Mouse (Mus musculus) cerebellum, adult 9-11 months (tissue): ENCODE measurements around the gene Gm6034.
"Not testable (repeated sequence)": the region's sequence is repeated elsewhere in the genome, so short reads cannot be mapped to it uniquely, and the experiment has no call there.

Experiments
- DNase-seq: peaks from one replicate; pipeline ENCODE4 v3.0.0; 2022

Gm6034 gene

DNA sequence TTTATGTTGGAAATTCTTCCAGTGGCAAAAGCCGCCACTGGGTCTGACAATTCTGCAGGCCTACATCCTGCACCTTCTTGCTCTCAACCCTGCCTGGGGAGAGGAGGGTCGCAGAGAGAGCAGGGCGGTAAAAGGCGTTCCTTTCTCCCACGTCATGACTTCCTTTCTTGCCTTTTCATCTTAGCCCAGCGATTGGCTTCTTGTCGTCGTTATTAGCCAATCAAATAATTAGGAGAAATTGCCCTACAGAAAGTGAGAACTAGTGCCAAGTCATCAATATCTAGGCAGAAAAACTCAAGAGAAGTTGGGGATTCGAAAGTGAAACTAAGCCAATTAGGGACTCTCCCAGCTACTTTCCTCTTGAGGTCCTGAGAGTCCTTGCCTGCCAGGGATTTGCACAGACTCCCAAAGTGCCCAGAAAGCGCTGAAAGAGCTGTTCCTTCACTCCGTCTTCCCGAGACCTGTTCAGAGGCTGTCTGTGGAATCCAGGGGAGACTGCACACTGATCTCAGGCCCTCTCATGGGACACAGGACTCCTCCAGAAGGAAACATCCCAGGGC, at the start of gene Gm6034, which contains the start of gene H2-T22:
Gene Gm6034, plus strand, starts transcription at position 352 of the 560 bp plus-strand sequence.
Gene H2-T22, minus strand, starts transcription at position 138 of the 560 bp plus-strand sequence.
- peak; percentile 81 for DNase-seq

DNA sequence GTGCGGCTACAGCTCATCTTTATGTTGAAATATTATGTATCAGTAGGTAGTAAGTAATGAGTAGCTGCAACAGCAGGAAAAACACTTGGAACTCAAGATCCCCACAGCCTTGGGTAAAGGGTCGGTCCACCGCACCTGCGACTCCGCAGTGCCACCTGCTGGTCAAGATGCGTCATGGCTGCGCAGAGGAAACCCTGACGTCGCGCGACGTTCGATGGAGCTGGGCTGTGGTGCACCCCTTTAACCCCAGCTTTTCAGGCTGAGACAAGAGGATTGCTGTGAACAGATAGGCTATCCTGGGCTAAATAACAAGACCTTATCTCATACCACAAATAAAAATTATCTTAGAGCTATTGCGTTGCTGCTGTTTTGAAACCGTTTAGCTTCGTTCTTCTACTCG, 49.1 kb upstream of the Gm6034 start:
- DNase-seq = peak; percentile 79

DNA sequence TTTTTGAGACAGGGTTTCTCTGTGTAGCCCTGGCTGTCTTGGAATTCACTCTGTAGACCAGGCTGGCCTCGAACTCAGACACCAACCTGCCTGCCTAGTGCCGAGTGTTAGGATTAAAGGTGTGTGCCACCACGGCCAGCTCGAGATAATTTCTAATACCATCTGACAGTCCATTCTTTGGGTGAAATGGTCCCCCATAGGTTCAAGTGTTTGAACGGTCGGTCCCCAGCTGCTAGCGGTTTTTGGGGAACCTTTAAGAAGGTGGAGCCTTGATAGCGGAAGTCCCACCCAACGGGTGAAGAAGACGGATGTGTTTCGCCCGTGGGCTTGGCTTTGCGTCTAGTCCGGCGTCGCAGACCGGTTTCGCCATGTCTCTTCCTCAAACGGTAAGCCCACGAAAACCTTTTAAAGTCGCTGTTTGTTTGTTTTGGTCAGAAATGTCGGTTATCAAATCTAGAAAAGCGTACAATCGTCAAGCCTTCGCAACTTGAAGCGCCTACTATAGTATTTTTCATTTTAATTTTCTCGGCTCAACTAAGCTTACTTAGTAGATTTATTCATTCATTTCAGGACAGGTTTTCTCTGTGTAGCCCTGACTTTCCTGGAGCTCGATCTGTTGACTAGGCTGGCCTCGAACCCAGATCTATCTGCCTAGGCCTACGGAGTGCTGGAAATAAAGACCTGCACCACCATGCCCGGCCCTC, 48.4 kb upstream of the Gm6034 start:
- DNase-seq = peak; percentile 85

DNA sequence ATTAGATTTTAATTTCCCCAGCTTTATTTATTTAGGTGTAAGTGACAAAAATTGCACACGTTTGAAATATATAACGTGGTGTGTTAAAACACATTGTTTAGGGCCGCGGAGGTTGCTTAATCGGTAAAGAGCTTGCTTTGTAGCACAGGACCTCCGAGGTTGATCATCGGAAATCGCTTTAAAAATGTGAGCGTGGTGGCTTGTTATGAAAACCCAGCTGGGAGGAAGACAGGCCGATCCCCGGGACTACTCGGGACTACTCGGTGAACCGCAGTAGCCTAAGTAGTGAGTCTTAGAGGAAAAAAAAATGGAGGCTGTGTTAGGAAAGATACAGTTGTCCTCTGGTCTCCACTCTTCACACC, 47.9 kb upstream of the Gm6034 start:
- no peak for DNase-seq

DNA sequence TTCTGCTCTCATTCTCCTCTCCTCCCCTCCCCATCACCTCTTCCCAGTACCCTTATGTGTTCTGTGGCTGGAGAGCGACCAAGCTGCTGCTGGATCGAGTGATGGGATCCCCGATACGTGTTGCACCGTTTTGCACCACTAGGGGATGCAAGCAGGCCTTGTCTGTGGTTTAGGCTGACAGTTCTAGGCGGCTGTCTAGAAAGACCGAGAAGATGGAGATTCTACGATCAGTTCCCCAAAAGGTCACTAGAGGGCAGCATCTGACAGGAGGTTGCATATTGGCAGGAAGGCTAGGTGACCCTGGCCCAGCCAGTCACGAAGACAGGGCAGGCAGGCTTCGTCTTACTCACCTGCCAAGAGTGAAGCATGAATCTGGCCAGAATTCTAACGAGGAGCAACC, 45.8 kb upstream of the Gm6034 start:
- peak; percentile 94 for DNase-seq

DNA sequence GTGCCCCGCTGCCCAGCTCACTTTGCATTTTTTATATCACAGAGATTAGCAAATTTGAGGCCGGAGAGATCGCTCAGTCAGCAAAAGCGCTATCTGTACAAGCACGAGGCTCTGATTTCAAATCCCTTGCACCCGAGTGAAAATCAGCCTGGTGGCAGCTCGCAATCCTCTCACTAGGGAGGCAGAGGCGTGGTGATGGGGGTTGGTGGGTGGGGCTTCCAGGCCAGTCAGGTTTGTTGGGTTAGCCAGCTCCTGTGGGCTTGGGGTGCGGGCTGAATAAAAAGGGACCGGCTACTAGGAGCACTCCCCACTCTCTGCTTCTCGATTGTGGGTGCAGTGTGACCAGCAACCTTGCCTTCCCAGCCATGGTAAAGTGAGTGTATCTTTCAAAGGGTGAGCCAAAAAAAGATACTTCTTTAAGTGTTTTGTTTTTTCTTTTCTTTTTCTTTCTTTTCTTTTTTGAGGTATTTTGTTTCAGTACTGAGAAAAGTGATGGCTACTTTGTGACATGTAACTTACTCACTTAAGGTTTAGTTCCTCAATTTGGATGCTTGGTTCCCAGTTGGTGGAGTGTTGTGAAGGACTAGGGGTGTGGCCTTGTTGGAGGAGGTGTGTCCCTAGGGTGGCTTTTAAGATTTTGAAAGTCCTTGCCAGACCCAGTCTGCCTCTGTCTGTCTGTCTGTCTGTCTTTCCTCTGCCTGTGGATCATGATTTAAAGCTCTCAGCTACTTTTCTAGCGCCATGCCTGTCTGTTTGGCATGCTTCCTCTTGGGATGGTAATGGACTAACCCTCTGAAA, 44.8 kb upstream of the Gm6034 start:
- DNase-seq = no peak

DNA sequence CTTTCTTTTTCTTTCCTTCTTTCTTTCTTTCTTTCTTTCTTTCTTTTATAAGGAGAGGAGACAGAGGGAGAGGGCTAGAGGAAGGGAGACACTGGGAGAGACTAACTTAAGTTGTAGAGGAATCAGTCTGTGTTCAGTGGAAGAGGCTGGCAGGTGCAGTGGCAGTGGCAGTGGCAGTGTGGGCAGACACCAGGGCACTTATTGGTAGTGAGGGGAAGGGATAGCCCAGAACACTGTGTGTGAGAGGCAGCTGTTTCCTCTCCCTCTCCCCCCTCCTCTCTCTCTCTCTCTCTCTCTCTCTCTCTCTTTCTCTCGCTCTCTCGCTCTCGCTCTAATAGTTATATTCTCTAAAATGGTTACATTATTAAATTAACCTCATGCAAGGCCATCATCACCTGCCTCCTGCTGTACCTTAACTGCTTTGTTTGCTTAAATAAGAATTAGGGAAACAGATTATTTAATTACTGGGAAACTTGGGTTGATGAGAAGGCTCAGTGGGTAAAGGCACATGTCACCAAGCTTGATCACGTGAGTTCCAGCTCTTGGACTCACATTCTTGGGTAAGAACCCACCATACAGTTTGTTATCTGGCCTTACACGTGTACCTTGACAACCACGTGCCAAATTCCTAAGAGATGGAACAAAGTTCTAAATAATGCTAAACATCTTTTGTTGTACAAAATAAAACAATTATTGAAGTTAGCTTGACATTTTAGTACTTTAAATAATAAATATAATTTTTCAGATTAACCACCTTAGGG, 44.0 kb upstream of the Gm6034 start:
- DNase-seq = no peak

DNA sequence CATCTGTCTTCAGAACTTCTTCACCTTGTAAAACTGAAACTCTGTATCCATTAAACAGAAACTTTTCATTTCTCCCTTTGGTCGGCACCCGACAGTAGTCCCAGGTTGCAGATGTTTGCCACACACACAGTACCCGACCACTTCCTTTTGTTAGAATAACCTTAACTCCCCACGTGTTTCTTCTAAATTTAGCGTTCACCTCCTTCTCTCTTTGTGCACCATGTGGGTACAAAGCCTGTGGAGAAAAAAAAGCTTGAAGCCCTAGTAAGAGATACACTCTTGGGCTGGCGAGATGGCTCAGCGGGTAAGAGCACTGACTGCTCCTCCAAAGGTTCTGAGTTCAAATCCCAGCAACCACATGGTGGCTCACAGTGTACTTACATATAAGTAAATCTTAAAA, 43.4 kb upstream of the Gm6034 start:
- DNase-seq = no peak

DNA sequence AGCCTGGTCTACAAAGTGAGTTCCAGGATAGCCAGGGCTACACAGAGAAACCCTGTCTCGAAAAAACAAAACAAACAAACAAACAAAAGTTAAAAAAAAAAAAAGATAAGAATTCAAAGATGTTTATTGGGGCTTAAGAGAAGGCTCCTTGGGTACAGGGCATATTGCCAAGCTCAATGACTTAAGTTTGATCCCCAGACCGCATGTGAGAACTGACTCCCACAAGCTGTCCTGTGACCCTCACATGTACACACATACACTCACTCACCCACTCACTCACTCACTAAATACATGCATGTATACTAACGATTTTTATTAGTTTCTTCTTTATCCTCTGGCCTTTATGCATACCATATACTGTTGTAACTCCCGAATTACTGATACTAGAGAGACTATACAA, 42.4 kb upstream of the Gm6034 start:
- no peak for DNase-seq

DNA sequence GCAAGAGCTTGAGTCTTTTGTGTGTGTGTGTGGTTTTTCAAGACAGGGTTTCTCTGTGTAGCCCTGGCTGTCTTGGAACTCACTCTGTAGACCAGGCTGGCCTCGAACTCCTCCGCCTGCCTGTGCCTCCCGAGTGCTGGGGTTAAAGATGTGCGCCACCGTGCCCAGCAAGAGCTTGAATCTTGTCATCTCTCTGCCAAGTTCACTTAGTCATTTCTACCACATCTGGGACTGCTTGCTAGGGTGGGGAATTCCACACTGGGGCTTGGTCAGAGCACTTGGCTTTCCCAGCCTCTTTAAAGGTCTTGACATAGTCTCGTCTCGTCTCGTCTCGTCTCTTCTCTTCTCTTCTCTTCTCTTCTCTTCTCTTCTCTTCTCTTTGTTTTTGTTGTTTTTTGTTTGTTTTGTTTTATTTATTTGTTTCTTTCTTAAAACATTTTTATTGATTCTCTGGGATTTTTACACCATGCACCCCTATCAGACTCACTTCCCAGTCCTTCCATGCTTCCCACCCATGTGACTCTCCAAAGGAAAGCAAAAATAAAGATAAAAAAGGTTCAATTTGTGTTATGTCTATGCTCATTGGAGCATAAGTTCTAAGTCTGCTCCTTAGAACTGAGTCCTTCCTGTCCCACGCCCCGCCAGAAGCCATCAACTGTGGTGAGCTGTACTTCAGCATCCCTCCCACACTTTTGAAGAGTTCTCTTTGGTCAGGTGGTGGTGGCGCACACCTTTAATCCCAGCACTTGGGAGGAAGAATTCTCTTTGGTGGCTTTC, 41.5 kb upstream of the Gm6034 start:
- no peak for DNase-seq

DNA sequence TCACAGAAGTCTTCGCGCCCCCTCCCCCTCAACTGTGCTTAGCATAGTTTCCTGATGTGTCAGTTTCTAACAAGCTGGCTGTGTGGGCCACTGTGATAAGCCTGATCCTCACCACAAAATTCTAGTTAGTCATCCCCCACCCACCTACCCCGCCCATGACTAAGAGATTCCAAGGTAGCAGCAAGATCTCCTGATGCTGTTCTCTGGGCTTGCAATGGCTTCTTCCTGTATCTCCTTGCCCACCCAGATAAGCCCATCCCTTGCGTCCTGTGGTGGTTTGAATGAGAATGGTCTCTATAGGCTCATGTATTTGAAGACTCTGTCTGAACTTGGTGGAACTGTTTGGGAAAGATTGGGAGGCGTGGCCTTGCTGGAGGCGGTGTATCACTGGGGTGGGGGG, 40.8 kb upstream of the Gm6034 start:
- no peak for DNase-seq

DNA sequence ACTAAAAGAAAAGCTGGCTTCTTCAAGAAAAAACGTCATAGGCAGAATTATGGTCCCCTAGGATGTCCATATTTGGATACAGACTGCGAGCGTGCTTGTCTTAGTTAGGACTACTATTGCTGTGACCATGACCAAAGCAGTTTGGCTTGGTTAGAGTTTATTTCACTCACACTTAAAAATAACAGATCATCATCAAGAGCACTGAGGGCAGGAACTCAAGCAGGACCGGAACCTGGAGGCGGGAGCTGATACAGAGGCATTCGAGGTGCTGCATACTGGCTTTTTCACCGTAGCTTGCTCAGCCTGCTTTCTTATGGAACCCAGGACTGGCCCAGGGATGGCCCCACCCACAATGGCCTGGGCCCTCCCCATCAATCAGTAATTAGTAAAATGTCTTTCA, 39.4 kb upstream of the Gm6034 start:
- no peak for DNase-seq

DNA sequence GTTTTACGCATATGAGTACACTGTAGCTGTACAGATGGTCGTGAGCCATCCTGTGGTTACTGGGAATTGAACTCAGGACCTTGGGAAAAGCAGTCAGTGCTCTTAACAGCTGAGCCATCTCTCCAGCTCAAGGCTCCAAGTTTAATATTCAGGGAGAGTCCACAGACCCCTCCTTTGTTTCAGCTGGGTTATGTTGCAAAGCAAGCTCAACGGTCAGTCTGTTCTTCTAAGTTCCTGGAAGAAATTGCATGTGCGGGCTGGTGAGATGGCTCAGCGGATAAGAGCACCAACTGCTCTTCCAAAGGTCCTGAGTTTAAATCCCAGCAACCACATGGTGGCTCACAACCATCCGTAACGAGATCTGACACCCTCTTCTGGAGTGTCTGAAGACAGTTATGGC, 38.4 kb upstream of the Gm6034 start:
- not testable (repeated sequence) for DNase-seq

DNA sequence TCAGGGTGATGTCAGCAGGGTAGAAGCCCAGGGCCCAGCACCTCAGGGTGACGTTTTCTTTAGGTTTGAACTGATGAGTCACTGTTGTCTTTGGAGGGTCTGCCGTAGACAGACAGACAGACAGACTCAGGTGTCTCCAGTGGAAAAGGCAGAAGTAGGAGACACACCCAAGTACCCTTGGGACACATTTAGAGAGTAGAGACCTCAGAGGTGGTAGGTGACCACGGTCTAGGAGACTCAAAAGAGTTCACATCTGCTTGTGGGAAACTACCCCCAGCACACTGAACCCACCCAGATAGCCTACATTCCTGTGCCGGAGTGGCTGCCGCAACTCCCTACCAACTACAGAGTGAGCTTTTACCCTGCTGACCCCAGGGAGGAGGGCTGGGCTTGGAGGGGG, 27.8 kb upstream of the Gm6034 start:
- DNase-seq = no peak

DNA sequence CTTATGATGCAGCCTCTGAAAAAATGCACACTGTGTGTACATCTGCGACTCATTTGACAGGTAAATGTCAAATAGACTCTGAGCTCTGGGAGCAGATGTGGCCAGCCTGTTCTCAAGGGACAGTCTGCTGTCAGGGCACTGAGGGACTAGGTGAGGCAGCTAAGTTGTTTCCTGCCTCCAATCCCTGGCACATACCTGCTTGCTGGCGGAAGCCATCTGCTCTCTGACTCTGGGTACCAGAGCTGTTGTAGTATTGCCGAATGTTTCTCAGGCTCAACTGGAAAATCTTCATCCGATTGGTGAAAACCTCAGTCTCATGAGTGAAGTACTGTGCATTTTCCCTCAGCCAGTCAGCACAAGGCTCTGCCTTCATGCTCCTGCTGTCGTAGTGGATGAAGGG, 25.7 kb upstream of the Gm6034 start:
- DNase-seq = peak; percentile 42

DNA sequence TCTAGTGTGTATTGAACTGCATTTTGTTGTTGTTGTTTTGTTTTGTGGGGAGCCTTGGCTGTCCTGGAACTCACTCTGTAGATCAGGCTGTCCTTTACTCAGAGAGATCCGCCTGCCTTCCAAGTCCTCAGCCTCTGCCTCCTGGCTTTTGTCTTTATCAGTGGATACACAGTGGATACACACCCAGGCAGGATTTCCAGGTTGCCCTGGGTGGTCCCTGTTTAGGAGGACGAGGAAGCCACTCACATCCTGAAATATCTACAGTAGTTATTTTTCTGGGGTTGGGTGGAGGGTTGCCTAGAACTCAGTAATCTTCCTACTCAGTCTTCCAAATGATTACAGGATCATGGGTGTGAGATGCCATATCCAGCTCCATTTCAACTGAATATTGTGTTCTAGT, 23.8 kb upstream of the Gm6034 start:
- no peak for DNase-seq

DNA sequence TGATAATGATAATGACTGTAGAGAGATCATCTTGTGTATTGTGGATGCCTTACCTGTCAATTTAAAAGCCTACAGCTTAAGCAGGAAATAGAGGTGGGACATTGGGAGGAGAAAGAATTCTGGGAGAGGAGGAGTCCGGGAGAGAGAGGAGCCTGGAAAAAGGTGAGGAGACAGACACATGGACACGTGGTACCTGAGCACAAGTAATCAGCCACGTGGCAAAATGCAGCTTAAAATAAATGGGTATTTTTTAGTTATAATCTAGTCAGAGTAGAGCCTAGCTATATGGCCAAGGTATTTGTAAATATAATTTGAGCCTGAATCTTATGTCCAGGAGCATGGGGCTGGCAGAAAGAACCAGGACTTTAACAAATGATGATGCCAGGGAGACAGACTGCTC, 23.2 kb upstream of the Gm6034 start:
- DNase-seq = no peak

DNA sequence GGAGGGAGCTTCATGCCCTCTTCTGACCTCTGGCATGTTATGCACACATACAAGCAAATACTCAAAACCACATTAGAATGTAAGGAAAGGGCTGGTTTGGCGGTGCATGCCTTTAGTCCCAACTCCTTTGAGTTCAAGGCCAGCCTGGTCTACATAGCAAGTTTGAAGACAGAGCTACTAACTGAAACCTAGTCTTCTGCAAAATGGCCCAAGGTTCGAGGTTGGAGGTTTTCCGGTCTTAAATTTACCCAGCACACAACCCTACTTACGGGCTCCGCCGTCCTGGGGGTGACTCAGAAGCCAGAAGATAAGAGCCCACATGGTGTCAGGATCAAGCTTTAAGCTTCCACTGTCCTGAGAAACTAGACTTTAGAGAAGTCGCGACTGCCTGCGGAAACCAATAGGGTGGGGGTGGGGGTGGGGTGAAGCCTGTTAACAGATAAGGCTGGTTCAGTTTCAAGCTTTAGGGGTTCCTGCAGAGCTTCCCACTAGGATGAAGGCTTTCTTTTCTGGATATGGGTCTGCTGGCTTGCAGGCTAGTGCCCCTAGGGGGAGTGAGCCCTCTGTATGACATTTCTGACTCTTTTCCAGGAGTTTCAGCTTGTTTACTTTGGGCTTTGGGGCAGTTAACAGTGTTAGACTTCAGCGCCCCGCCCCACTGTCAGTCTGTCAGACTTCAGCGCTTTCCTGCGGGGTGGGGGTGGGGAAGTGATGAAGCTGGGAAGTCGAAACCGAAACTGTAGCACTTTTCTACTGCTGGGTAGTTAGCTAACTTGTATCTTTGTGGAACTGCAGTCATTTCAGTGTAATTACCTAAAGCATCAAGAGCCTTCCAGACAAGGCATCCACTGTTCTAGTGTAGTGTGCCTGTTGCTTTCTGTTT, 22.3 kb upstream of the Gm6034 start, which contains the start of gene H2-T24:
Gene H2-T24, minus strand, starts transcription at position 370 of the 883 bp plus-strand sequence.
- no peak for DNase-seq

DNA sequence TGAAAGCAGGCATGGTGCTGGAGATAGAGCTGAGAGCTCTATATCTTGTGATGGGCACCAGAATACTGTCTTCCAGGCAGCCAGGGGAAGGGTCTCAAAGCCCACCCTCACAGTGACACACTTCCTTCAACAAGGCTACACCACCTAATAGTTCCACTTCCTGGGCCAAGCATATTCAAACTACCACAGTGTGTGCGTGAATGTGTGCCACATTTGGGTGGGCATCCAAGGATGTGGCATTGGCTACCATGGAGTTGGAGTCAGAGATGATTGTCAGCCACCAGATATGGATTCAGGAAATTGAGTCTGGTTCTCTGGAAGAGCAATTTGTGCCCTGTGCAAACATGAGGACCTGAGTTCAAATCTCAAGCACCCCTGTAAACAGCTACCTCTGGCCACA, 21.5 kb upstream of the Gm6034 start:
- no peak for DNase-seq

DNA sequence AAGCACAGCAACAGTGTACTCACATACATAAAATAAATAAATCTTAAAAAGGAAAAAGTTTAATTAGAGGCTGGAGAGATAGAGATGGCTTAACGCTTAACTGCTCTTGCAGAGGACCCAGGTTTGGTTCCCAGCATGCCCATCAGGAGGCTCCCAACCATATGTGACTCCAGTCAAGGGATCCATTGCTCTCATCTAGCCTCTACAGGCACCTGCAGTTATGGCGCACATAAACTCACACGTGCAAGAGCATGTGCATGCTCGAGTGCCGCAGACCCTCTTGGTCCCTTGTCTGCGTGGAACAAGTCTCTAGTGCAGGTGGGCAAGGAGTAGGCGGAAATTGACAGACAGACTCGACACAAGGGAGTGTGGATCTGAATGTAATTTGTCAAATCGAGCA, 20.7 kb upstream of the Gm6034 start:
- DNase-seq = no peak

DNA sequence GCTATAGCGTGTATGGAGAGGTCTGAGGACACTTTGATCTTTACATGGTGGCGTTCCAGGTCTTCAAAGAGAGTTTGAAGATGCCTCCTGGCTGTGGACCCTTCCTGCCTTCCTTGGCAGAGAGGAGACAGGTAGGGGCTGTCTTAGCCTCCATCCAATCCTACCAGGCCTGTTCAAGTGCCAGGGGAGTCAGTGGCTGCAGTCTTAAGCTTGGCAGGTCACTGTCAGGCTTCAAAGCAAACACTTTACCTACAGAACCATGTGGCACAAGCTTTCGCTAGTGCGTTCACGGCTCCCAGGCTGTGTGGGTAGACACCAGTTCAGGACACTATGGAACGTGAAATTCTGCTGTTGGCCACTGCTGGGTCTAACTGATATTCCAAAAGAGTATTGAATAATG, 19.8 kb upstream of the Gm6034 start:
- no peak for DNase-seq
